Mouse (Mus musculus) G1E (cell line): ENCODE results near the gene Nfic.

Source experiments
- CTCF ChIP-seq: IDR thresholded peaks from 2 replicates; pipeline ENCODE4 v1.5.1; 2012; ENCODE audit warnings: low read depth, low read length, inconsistent platforms, mixed read lengths
- GATA1 ChIP-seq: IDR thresholded peaks from 2 replicates; pipeline ENCODE4 v1.6.1; 2012; ENCODE audit warnings: borderline replicate concordance, low read length, inconsistent platforms, mixed read lengths
- GATA2 ChIP-seq: IDR thresholded peaks from 2 replicates; pipeline ENCODE4 v1.6.1; 2012; ENCODE audit warnings: low read depth, low read length, inconsistent platforms, borderline replicate concordance
- TAL1 ChIP-seq: conservative IDR thresholded peaks from 2 replicates; pipeline ENCODE4 v1.6.1; 2012; ENCODE audit warnings: low read depth, low read length, inconsistent platforms, mixed read lengths

DNA sequence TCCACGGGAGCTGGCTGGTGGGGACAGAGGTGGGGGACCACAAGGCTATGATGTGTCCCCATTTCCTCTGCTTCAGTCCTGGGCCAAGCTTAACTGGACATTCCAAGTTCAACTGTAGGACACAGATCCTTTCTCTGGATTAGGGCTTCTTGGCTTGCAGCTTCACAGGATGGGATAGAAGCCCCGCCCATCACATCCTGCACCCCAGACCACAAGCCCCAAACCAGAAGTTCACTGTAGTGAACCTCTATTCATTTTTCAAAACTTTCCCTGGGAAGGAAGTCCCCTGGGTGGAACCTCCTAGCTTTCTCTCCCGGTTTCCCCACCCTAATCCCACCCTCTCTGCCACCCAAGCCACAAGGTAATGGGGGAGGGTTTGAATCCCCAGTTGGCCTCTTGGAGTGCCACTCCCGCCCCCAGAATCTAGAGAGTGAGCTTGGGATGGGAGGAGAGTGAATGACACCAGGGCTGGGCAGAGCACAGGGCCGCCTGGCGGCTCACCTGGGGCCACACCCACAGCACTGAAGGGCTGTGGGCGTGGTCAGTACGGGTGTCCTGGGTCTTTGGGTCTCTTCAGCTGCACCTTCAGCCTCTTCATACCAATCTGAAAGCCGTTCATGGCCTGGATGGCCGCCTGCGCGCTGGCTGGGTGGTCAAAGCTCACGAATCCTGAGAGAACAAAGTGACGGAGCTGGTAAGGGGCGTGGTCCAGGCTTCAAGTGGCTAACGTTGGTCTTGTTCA is 6.4 kb upstream of the Nfic start:
- TF ChIP-seq CTCF = no peak
- TF ChIP-seq GATA1 = no peak
- no peak for TF ChIP-seq GATA2
- no peak for TF ChIP-seq TAL1
